Mouse (Mus musculus): ENCODE data around the gene Stx8.

The Stx8 gene

GRCm38 (mm10) chr11:68089426-68089825, 123.4 kb downstream of the Stx8 start:
- no peak for DNase-seq (ENCODE audit: low spot score)

- DNase-seq (ENCODE audit: low spot score), result no peak
Observed at GRCm38 (mm10) chr11:68089885-68090592, 124.0 kb downstream of the Stx8 start.

- no peak for DNase-seq (ENCODE audit: low spot score)
Observed at GRCm38 (mm10) chr11:68091975-68092759, 126.2 kb downstream of the Stx8 start.

- no peak for DNase-seq (ENCODE audit: low spot score)
Observed at GRCm38 (mm10) chr11:68101598-68101997, 135.6 kb downstream of the Stx8 start.

- no peak for DNase-seq (ENCODE audit: low spot score)
Observed at GRCm38 (mm10) chr11:68103480-68103879, 137.5 kb downstream of the Stx8 start.

GRCm38 (mm10) chr11:68106053-68106452, 140.1 kb downstream of the Stx8 start:
- DNase-seq (ENCODE audit: low spot score), result no peak

- DNase-seq (ENCODE audit: low spot score), result no peak
Observed at GRCm38 (mm10) chr11:68113454-68114100, 147.6 kb downstream of the Stx8 start.

GRCm38 (mm10) chr11:68114202-68114601, 148.2 kb downstream of the Stx8 start:
- DNase-seq (ENCODE audit: low spot score), result no peak

GRCm38 (mm10) chr11:68116157-68116556, 150.2 kb downstream of the Stx8 start:
- DNase-seq (ENCODE audit: low spot score), result no peak

GRCm38 (mm10) chr11:68117878-68118660, 152.1 kb downstream of the Stx8 start:
- no peak for DNase-seq (ENCODE audit: low spot score)

- no peak for DNase-seq (ENCODE audit: low spot score)
Observed at GRCm38 (mm10) chr11:68118679-68119078, 152.7 kb downstream of the Stx8 start.

- DNase-seq (ENCODE audit: low spot score), result no peak
Observed at GRCm38 (mm10) chr11:68119136-68119535, 153.1 kb downstream of the Stx8 start.

GRCm38 (mm10) chr11:68121260-68121659, 155.3 kb downstream of the Stx8 start:
- DNase-seq (ENCODE audit: low spot score), result no peak

- no peak for DNase-seq (ENCODE audit: low spot score)
Observed at GRCm38 (mm10) chr11:68121660-68122059, 155.7 kb downstream of the Stx8 start.

- DNase-seq (ENCODE audit: low spot score), result no peak
Observed at GRCm38 (mm10) chr11:68126071-68126470, 160.1 kb downstream of the Stx8 start.

- DNase-seq (ENCODE audit: low spot score), result no peak
Observed at GRCm38 (mm10) chr11:68134494-68134893, 168.5 kb downstream of the Stx8 start.

GRCm38 (mm10) chr11:68135350-68135749, 169.4 kb downstream of the Stx8 start:
- DNase-seq (ENCODE audit: low spot score), result no peak

GRCm38 (mm10) chr11:68136687-68137086, 170.7 kb downstream of the Stx8 start:
- DNase-seq (ENCODE audit: low spot score), result no peak

GRCm38 (mm10) chr11:68142296-68142695, 176.3 kb downstream of the Stx8 start:
- no peak for DNase-seq (ENCODE audit: low spot score)

- no peak for DNase-seq (ENCODE audit: low spot score)
Observed at GRCm38 (mm10) chr11:68144235-68145065, 178.5 kb downstream of the Stx8 start.

GRCm38 (mm10) chr11:68145066-68145585, 179.1 kb downstream of the Stx8 start:
- no peak for DNase-seq (ENCODE audit: low spot score)
